Mouse (Mus musculus) liver, embryonic 14.5 days (tissue): ENCODE results near the gene Tle1. TPM values are rescaled to one million over a fixed set of nuclear protein-coding genes. Genes with fewer than 3 reads are reported as not detected.
A peak's percentile ranks its signal among the peaks of the same experiment; 100 is the strongest.

Experiments used
- ATAC-seq: fragments of 200-750 bp; cut with Nextera tagmentation; 2 replicates; pipeline ENCODE4 v1.8.0; 2017; ENCODE audit warnings: moderate number of reproducible peaks, mild to moderate bottlenecking, moderate library complexity; ENCODE audit not compliant: insufficient read depth
- DNase-seq, 3 experiments: peaks; one replicate each; pipeline ENCODE4 v3.0.0-alpha.2; 2012 to 2013; ENCODE audit warnings: low read depth in 3 of 3, low spot score in 3 of 3
- H3K27ac ChIP-seq: fragments of 300-500 bp; sonication (generic); 2 replicates; pipeline ENCODE4 v1.5.1; 2014; ENCODE audit warnings: moderate library complexity, mild to moderate bottlenecking, control low read depth, inconsistent platforms
- H3K27me3 ChIP-seq: fragments of 300-500 bp; sonication (generic); 2 replicates; pipeline ENCODE4 v1.6.1; 2014; ENCODE audit warnings: mild to moderate bottlenecking, low read length, moderate library complexity; ENCODE audit not compliant: control insufficient read depth, insufficient read depth
- H3K36me3 ChIP-seq: fragments of 300-500 bp; sonication (generic); replicated peaks from 2 replicates; pipeline ENCODE4 v1.6.1; 2014; ENCODE audit warnings: low read depth; ENCODE audit not compliant: control insufficient read depth, insufficient read depth
- H3K4me1 ChIP-seq, 2 experiments: fragments of 200-500 bp in 1 of 2; fragments of 300-500 bp in 1 of 2; sonication (generic) in 1 of 2; replicated peaks; 2 replicates each; pipeline ENCODE4 v1.6.1; 2012 to 2014; ENCODE audit warnings: antibody characterized with exemption in 1 of 2, inconsistent platforms in 1 of 2, low read length in 1 of 2; ENCODE audit not compliant: control insufficient read depth in 2 of 2, insufficient read depth in 2 of 2
- H3K4me2 ChIP-seq: fragments of 300-500 bp; sonication (generic); 2 replicates; pipeline ENCODE4 v1.6.1; 2014; ENCODE audit warnings: low read depth, mild to moderate bottlenecking, control low read depth, moderate library complexity
- H3K4me3 ChIP-seq, 2 experiments: fragments of 200-500 bp in 1 of 2; fragments of 300-500 bp in 1 of 2; sonication (generic) in 1 of 2; 2 replicates each; pipeline ENCODE4 v1.5.1; 2012 to 2014; ENCODE audit warnings: low read depth in 2 of 2, low read length in 2 of 2, mild to moderate bottlenecking in 2 of 2, control low read depth in 1 of 2, inconsistent platforms in 1 of 2, moderate library complexity in 1 of 2; ENCODE audit not compliant: insufficient read depth in 1 of 2
- H3K9ac ChIP-seq: fragments of 300-500 bp; sonication (generic); replicated peaks from 2 replicates; pipeline ENCODE4 v1.6.1; 2014; ENCODE audit warnings: mild to moderate bottlenecking, control low read depth, moderate library complexity
- H3K9me3 ChIP-seq: fragments of 300-500 bp; sonication (generic); 2 replicates; pipeline ENCODE4 v1.6.1; 2016; ENCODE audit warnings: low read length, mixed read lengths; ENCODE audit not compliant: control insufficient read depth
- CTCF ChIP-seq: IDR thresholded peaks from 2 replicates; pipeline ENCODE4 v1.5.1; 2016; ENCODE audit warnings: antibody characterized with exemption, low read depth, control low read depth
- EP300 ChIP-seq: IDR thresholded peaks from 2 replicates; pipeline ENCODE4 v1.6.1; 2016; ENCODE audit warnings: antibody characterized with exemption, low read depth
- WGBS: fragments of 180-500 bp; shearing (Covaris S2); extraction: QIAGEN DNeasy Blood & Tissue Kit; methylation state at CpG from one replicate; pipeline ENCODE4 v1.1.7; 2014; ENCODE audit not compliant: insufficient replicate concordance; 5-methylcytosine and 5-hydroxymethylcytosine counted together
- polyA plus RNA-seq, 2 experiments: library from polyadenylated mRNA; depleted of rRNA in 1 of 2; stranded (reverse) in 1 of 2; unstranded in 1 of 2; fragments of >200 nt; fragmentation: Nextera tagmentation in 1 of 2; extraction: Ambion mirVana in 1 of 2; gene quantifications; 2 replicates each; pipeline versions ENCODE4 v1.2.1 to v1.2.3; 2012 to 2014

Gene Tle1
- polyA plus RNA-seq, 2 experiments, result 5.8 to 9.1 TPM

DNA sequence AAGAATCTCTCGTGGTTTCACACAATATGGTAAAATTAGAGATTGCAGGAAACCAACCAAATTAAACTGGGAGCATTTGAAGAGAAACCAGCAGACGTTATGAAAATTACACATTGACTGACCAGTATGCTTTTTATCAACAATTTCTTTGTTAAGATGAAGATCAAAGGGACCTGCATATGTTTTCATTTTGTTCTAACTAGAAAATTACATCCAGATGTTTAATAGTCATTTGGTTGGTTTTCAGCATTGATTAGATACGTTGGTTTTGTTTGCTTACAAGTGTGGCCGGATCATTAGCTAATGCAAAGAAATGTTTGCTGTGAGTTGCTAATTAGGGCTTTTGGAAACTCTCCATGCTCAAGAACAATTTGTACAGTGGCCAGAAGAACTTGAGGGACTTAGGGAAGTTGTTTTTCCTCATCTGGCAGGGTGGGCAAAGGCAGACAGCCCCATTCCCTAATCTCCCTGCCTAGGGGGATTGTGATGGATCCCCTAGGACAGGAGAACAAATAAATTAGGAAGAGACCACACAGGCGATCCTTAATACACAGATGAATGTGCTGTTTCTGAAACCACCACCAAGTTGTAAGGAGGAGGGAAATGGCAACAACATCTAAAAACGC, 3.8 kb upstream of the Tle1 start:
- no peak overlapping the region for H3K4me3 ChIP-seq
- H3K27me3 ChIP-seq, result peaks cover 22% of the 10 kb centered on the region
- no peaks in the 10 kb centered on the region for H3K9me3 ChIP-seq
- TF ChIP-seq EP300 (no peak), CTCF (no peak)
- ATAC-seq (no peak), DNase-seq (no peak)
- no peak overlapping the region for H3K9ac ChIP-seq
- peaks cover 0 to 3% of the 10 kb centered on the region in 2 experiments; a peak in 1 of 4 replicates for H3K4me1 ChIP-seq
- H3K36me3 ChIP-seq, result no peaks in the 10 kb centered on the region
- 29% methylated on average over 6 of the region's 6 CpGs for WGBS
- H3K27ac ChIP-seq, result no peak overlapping the region
- H3K4me2 ChIP-seq, result no peak overlapping the region

DNA sequence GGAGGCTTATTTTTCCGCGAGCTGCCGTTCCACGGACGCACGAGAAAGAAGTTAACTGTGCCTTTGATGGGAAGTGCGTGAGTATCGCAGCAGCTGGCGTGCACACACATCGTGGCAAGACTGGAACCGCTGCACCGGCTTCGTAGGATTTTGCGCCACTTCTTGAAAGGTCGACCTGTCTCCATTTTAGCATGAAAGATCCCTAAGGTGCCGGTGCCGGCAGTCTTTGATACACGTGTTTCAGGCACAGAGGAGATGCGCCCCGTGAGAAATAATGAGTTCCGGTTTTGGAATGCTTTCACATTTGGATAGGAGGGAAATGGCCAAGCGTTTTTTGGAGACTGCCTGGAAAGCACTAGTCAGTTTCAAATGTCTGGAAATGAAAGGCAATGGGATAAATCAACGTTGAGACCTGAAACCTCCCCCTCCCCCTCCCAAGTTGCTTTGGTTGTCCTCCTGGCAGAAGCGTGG, 837 bp upstream of the Tle1 start:
- Histone ChIP-seq H3K9ac (peak overlapping the region; percentile 33), H3K27me3 (peaks cover 22% of the 10 kb centered on the region), H3K36me3 (no peaks in the 10 kb centered on the region; the same call in 1 of the 2 replicates), H3K4me2 (peak overlapping the region; percentile 97), H3K27ac (no peak overlapping the region), H3K9me3 (no peaks in the 10 kb centered on the region), H3K4me1 (peaks cover 3% of the 10 kb centered on the region in 2 experiments; a peak in 3 of 4 replicates), H3K4me3 (peak overlapping the region; percentile 84 to 87)
- ATAC-seq (no peak), DNase-seq (peak in 1 of 3 experiments; percentile 29)
- WGBS, result under 1% methylated on average over 24 of the region's 24 CpGs
- no peak for TF ChIP-seq EP300
- no peak for TF ChIP-seq CTCF

DNA sequence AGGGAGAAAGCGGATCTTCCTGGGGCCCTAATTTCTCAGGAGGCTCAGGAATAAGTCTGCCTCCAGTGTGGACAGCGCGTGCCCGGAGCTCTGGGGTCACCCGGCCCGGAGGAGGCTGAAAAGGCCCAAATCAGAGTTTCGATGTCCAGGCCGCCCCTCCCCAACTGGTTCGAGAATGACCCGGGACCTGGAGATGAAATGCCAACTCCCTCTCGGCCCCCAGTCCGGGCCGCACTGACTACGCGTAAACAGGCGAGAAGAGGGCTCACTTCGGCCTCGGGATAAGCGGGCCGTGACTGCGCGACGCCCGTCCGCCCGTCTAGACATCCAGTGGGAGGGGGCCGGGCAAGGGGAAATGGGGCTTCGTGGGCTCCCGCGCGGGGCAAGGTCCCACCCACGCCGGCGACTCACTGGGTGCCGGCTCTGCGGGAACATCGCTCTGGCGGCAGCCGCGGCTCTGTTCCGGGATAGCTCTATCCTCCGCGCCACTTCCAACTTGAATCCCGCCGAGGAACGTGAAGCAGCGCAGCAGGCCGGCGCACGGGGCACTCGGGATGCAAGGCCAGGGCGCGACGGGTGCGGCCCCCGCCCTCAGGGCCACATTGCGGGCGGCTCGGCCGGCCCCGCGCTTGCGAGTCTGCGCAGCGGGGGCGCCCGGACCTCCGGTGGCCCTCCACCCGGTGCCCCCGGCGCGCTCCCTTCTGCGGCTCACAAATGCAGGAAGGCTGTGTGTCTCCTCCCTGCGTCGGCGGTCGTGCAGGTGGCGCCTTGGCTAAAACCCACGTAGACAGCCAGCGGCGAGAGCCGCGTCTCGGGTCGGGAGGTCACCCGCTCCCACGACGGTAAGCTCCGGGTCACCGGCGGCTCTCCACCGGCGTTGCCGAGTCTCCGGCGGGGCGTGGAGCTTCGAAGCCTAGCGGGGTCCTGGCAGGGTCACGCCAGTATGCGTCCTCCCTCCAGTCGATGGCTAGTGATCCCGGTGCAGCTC, 854 bp downstream of the Tle1 start:
- peaks cover 19% of the 10 kb centered on the region for H3K27me3 ChIP-seq
- peaks cover 3 to 6% of the 10 kb centered on the region in 2 experiments; a peak in 3 of 4 replicates for H3K4me1 ChIP-seq
- H3K27ac ChIP-seq, result peak overlapping the region; percentile 59
- under 1% methylated on average over 93 of the region's 103 CpGs for whole genome bisulfite sequencing
- H3K9ac ChIP-seq, result peak overlapping the region; percentile 74
- H3K9me3 ChIP-seq, result no peaks in the 10 kb centered on the region
- peak overlapping the region; percentile 70 to 84 for H3K4me3 ChIP-seq
- peak overlapping the region; percentile 97 for H3K4me2 ChIP-seq
- H3K36me3 ChIP-seq, result no peaks in the 10 kb centered on the region; the same call in 1 of the 2 replicates
- TF ChIP-seq EP300 (no peak), CTCF (no peak)
- peak; percentile 1; the same call in 1 of the 2 replicates for ATAC-seq
- DNase-seq, result peak in 1 of 3 experiments; percentile 20

DNA sequence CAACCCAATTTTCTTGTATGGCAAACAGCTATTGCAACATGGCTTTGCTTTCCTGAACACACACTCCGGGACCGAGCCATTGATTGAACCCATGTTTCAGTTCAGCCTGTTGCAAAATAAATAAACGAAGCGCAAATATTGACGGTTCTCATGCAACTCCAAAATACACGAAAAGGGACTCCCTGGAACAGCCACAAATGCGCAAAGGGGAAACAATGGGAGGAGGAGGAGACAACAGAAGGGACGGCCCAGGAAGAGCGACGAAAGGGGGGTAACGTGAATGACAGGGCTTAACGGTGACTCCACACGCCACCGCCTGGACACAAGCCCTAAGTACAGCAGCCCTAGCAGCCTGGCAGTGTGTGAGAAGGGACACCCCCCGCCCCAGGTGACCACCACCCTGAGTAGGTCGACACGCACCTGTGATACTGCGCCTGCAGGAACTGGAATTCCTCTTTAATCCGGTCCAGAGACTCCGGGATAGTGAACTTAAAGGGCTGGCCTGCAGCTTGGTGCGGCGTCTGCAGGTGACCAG, 1.8 kb downstream of the Tle1 start:
- peaks cover 3 to 8% of the 10 kb centered on the region in 2 experiments; a peak in 3 of 4 replicates for H3K4me1 ChIP-seq
- H3K4me2 ChIP-seq, result peak overlapping the region; percentile 97
- H3K27ac ChIP-seq, result no peak overlapping the region
- peaks cover 18% of the 10 kb centered on the region for H3K27me3 ChIP-seq
- H3K36me3 ChIP-seq, result peaks cover 3% of the 10 kb centered on the region
- peak overlapping the region; percentile 70 to 84 for H3K4me3 ChIP-seq
- peak overlapping the region; percentile 74 for H3K9ac ChIP-seq
- 1% methylated on average over 22 of the region's 22 CpGs for WGBS
- peak; percentile 32 for ATAC-seq
- no peaks in the 10 kb centered on the region for H3K9me3 ChIP-seq
- peak; percentile 35 to 69 (median 68) for DNase-seq
- TF ChIP-seq CTCF (peak; percentile 88), EP300 (no peak)
